Mouse (Mus musculus) CH12.LX (cell line): ENCODE results near the gene Tmem52. TPM values are rescaled to one million over a fixed set of nuclear protein-coding genes. Genes with fewer than 3 reads are reported as not detected.

Experiments used
- DNase-seq: peaks from one replicate; pipeline ENCODE4 v3.0.0-alpha.2; 2013; ENCODE audit errors: extremely low read depth
- H3K27ac ChIP-seq: 2 replicates; pipeline ENCODE4 v1.5.1; 2012; ENCODE audit warnings: low read depth, mild to moderate bottlenecking, control low read depth, moderate library complexity; ENCODE audit not compliant: insufficient read depth
- H3K27me3 ChIP-seq: replicated peaks from 2 replicates; pipeline ENCODE3; 2012; ENCODE audit warnings: inconsistent platforms
- H3K36me3 ChIP-seq, 2 experiments: replicated peaks in 1 of 2; 2 replicates each; pipeline versions ENCODE3 to v1.6.1; 2012; ENCODE audit warnings: inconsistent platforms in 1 of 2, low read length in 1 of 2, mild to moderate bottlenecking in 1 of 2, mixed read lengths in 1 of 2, moderate library complexity in 1 of 2; ENCODE audit not compliant: control insufficient read depth in 1 of 2, insufficient read depth in 1 of 2
- H3K4me1 ChIP-seq, 2 experiments: 2 replicates each; pipeline ENCODE4 v1.6.1; 2012; ENCODE audit warnings: inconsistent platforms in 1 of 2, moderate library complexity in 1 of 2; ENCODE audit not compliant: insufficient read depth in 2 of 2, control insufficient read depth in 1 of 2
- H3K4me2 ChIP-seq: 2 replicates; pipeline ENCODE4 v1.6.1; 2012; ENCODE audit warnings: low read depth, mild to moderate bottlenecking, control low read depth; ENCODE audit not compliant: poor library complexity, insufficient read depth, severe bottlenecking
- H3K4me3 ChIP-seq, 3 experiments: fragments of 150-350 bp in 1 of 3; sonication (generic) in 1 of 3; replicated peaks in 1 of 3; 2 replicates each; pipeline versions ENCODE3 to v1.5.1; 2011 to 2012; ENCODE audit warnings: low read depth in 2 of 3, low read length in 2 of 3, mild to moderate bottlenecking in 2 of 3, moderate library complexity in 2 of 3, control low read depth in 1 of 3, improper control_type of control experiment in 1 of 3, inconsistent platforms in 1 of 3, mixed read lengths in 1 of 3; ENCODE audit not compliant: poor library complexity in 1 of 3
- H3K79me2 ChIP-seq: replicated peaks from 2 replicates; pipeline ENCODE4 v1.6.1; 2012; ENCODE audit warnings: mild to moderate bottlenecking, moderate library complexity; ENCODE audit not compliant: control insufficient read depth, poor library complexity, insufficient read depth, severe bottlenecking; ENCODE audit errors: extremely low read depth
- H3K9ac ChIP-seq: 2 replicates; pipeline ENCODE4 v1.6.1; 2012; ENCODE audit warnings: low read depth, mild to moderate bottlenecking, control low read depth, moderate library complexity; ENCODE audit not compliant: insufficient read depth
- H3K9me3 ChIP-seq: replicated peaks from 2 replicates; pipeline ENCODE3; 2012; ENCODE audit warnings: low read length, inconsistent platforms, mixed read lengths
- BHLHE40 ChIP-seq: IDR thresholded peaks from 2 replicates; pipeline ENCODE4 v1.6.1; 2011; ENCODE audit warnings: mild to moderate bottlenecking, low read depth, low read length, improper control_type of control experiment
- CHD1 ChIP-seq: IDR thresholded peaks from 2 replicates; pipeline ENCODE4 v1.6.1; 2012; ENCODE audit warnings: low read depth, low read length, improper control_type of control experiment, inconsistent platforms
- CHD2 ChIP-seq: IDR thresholded peaks from 2 replicates; pipeline ENCODE4 v1.6.1; 2011; ENCODE audit warnings: low read length, improper control_type of control experiment
- CTCF ChIP-seq, 2 experiments: IDR thresholded peaks in 1 of 2; conservative IDR thresholded peaks in 1 of 2; 2 replicates each; pipeline ENCODE4 v1.5.1; 2011 to 2012; ENCODE audit warnings: low read depth in 2 of 2, low read length in 2 of 2, improper control_type of control experiment in 1 of 2, inconsistent platforms in 1 of 2, mild to moderate bottlenecking in 1 of 2, moderate library complexity in 1 of 2
- E2F4 ChIP-seq: IDR thresholded peaks from 2 replicates; pipeline ENCODE4 v1.6.1; 2011; ENCODE audit warnings: low read depth, low read length, improper control_type of control experiment; ENCODE audit not compliant: insufficient replicate concordance
- ELF1 ChIP-seq: IDR thresholded peaks from 2 replicates; pipeline ENCODE4 v1.6.1; 2014; ENCODE audit warnings: low read depth, mild to moderate bottlenecking, inconsistent platforms, low read length, improper control_type of control experiment
- EP300 ChIP-seq: IDR thresholded peaks from 2 replicates; pipeline ENCODE4 v1.6.1; 2011; ENCODE audit warnings: low read length, improper control_type of control experiment
- ETS1 ChIP-seq: conservative IDR thresholded peaks from 2 replicates; pipeline ENCODE4 v1.6.1; 2012; ENCODE audit warnings: low read depth, mild to moderate bottlenecking, inconsistent platforms, low read length, improper control_type of control experiment, moderate library complexity
- GABPA ChIP-seq: IDR thresholded peaks from 2 replicates; pipeline ENCODE4 v1.6.1; 2012; ENCODE audit warnings: low read depth, low read length, improper control_type of control experiment, inconsistent platforms; ENCODE audit not compliant: insufficient replicate concordance
- HCFC1 ChIP-seq: IDR thresholded peaks from 2 replicates; pipeline ENCODE4 v1.6.1; 2012; ENCODE audit warnings: low read depth, mild to moderate bottlenecking, inconsistent platforms, low read length, improper control_type of control experiment
- JUN ChIP-seq: IDR thresholded peaks from 2 replicates; pipeline ENCODE4 v1.6.1; 2011; ENCODE audit warnings: low read depth, mild to moderate bottlenecking, low read length, improper control_type of control experiment, moderate library complexity; ENCODE audit not compliant: insufficient read depth
- JUND ChIP-seq: conservative IDR thresholded peaks from 2 replicates; pipeline ENCODE4 v1.6.1; 2011; ENCODE audit warnings: low read depth, low read length, improper control_type of control experiment
- KAT2A ChIP-seq: IDR thresholded peaks from 2 replicates; pipeline ENCODE4 v1.6.1; 2012; ENCODE audit warnings: low read length, improper control_type of control experiment, inconsistent platforms; ENCODE audit not compliant: insufficient replicate concordance
- MAFK ChIP-seq: IDR thresholded peaks from 2 replicates; pipeline ENCODE4 v1.6.1; 2011; ENCODE audit warnings: low read length, improper control_type of control experiment; ENCODE audit not compliant: insufficient replicate concordance
- MAZ ChIP-seq: IDR thresholded peaks from 2 replicates; pipeline ENCODE4 v1.6.1; 2012; ENCODE audit warnings: low read depth, mild to moderate bottlenecking, inconsistent platforms, low read length, improper control_type of control experiment, moderate library complexity
- MXI1 ChIP-seq: IDR thresholded peaks from 2 replicates; pipeline ENCODE4 v1.6.1; 2011; ENCODE audit warnings: mild to moderate bottlenecking, low read depth, low read length, improper control_type of control experiment
- MYC ChIP-seq: IDR thresholded peaks from 2 replicates; pipeline ENCODE4 v1.6.1; 2011; ENCODE audit warnings: low read depth, mild to moderate bottlenecking, improper control_type of control experiment, low read length
- NELFE ChIP-seq: IDR thresholded peaks from 2 replicates; pipeline ENCODE4 v1.6.1; 2011; ENCODE audit warnings: low read depth, low read length, improper control_type of control experiment
- PAX5 ChIP-seq: IDR thresholded peaks from 2 replicates; pipeline ENCODE4 v1.6.1; 2012; ENCODE audit warnings: low read length, inconsistent platforms, mixed read lengths
- POLR2A ChIP-seq: IDR thresholded peaks from 2 replicates; pipeline ENCODE4 v1.6.1; 2011; ENCODE audit warnings: low read depth, mild to moderate bottlenecking, improper control_type of control experiment, low read length
- RAD21 ChIP-seq: IDR thresholded peaks from 2 replicates; pipeline ENCODE4 v1.6.1; 2011; ENCODE audit warnings: low read depth, mild to moderate bottlenecking, low read length, improper control_type of control experiment, moderate library complexity
- RCOR1 ChIP-seq: conservative IDR thresholded peaks from 2 replicates; pipeline ENCODE4 v1.6.1; 2012; ENCODE audit warnings: low read depth, mild to moderate bottlenecking, inconsistent platforms, low read length, improper control_type of control experiment
- SIN3A ChIP-seq: IDR thresholded peaks from 2 replicates; pipeline ENCODE4 v1.6.1; 2012; ENCODE audit warnings: low read length, improper control_type of control experiment, inconsistent platforms
- SMC3 ChIP-seq: IDR thresholded peaks from 2 replicates; pipeline ENCODE4 v1.6.1; 2011; ENCODE audit warnings: low read depth, low read length, improper control_type of control experiment
- TBP ChIP-seq: conservative IDR thresholded peaks from 2 replicates; pipeline ENCODE4 v1.6.1; 2011; ENCODE audit warnings: low read depth, low read length, improper control_type of control experiment
- USF2 ChIP-seq: conservative IDR thresholded peaks from 2 replicates; pipeline ENCODE4 v1.6.1; 2011; ENCODE audit warnings: low read depth, low read length, improper control_type of control experiment
- ZKSCAN1 ChIP-seq: IDR thresholded peaks from 2 replicates; pipeline ENCODE4 v1.6.1; 2012; ENCODE audit warnings: low read depth, inconsistent platforms, low read length, improper control_type of control experiment, borderline replicate concordance
- ZMIZ1 ChIP-seq: IDR thresholded peaks from 2 replicates; pipeline ENCODE4 v1.6.1; 2012; ENCODE audit warnings: low read depth, mild to moderate bottlenecking, inconsistent platforms, low read length, improper control_type of control experiment
- ZNF384 ChIP-seq: IDR thresholded peaks from 2 replicates; pipeline ENCODE4 v1.6.1; 2012; ENCODE audit warnings: low read depth, low read length, improper control_type of control experiment, inconsistent platforms
- dilution Hi-C: fragments of 300-500 bp; cut with MboI; formaldehyde crosslinking; loops from 2 replicates; pipeline ENCODE4 v1.14.3; 2020; ENCODE audit warnings: low sequenced_read_pairs; ENCODE audit not compliant: extremely low pct_unique_long_range_greater_than_20kb, extremely low pct_ligation_motif_present
- in situ Hi-C: fragments of 300-500 bp; cut with MboI; formaldehyde crosslinking; loops from 3 replicates; pipeline ENCODE4 v1.14.3; 2019; ENCODE audit warnings: low sequenced_read_pairs, low pct_ligation_motif_present, low pct_unique_long_range_greater_than_20kb, mixed read lengths
- polyA plus RNA-seq: library from polyadenylated mRNA; unstranded; fragments of >175 nt; gene quantifications from 2 replicates; pipeline ENCODE4 v1.2.1, GENCODE M21; 2012; ENCODE audit warnings: low read depth; ENCODE audit not compliant: insufficient read length
- total RNA-seq, 2 experiments: library from RNA; depleted of rRNA; stranded (reverse); fragments of 300-350 nt in 1 of 2; fragments of >200 nt in 1 of 2; gene quantifications; 2 replicates each; pipeline ENCODE4 v1.2.3; 2012 to 2014

The Tmem52 gene
- total and polyA plus RNA-seq, 3 experiments, result 0.34 to 0.59 TPM; not detected in 1

DNA sequence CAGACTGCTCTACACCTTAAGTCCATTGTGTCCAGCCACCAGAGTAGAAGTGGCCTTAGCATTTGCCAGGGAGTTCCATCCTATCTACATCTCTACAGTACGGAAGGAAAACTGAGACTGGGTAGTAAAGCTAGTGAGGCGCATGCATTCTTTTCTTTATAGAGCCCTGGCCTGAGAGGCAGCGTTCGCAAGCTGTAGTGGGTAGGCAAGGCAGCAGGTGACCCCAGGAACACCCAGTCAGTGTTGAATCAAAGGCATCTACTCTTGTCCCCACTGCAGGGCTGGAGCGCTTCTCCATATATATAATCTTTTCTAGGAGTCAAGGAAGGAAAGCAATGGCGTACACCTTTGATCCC is 13.2 kb downstream of the Tmem52 start:
- dilution Hi-C loops, result no loop called here
- Histone ChIP-seq H3K9ac (peak overlapping the region; percentile 77), H3K27me3 (no peaks in the 10 kb centered on the region), H3K4me2 (peak overlapping the region; percentile 63), H3K27ac (peak overlapping the region; percentile 97), H3K36me3 (no peaks in the 10 kb centered on the region), H3K9me3 (no peaks in the 10 kb centered on the region), H3K79me2 (no peaks in the 10 kb centered on the region), H3K4me3 (peak overlapping the region in 2 of 3 experiments; percentile 23 to 42), H3K4me1 (peaks cover 25 to 56% of the 10 kb centered on the region in 2 experiments)
- no peak for DNase-seq
- no peak for TF ChIP-seq SMC3
- no peak for TF ChIP-seq KAT2A
- TF ChIP-seq E2F4, result no peak
- TF ChIP-seq SIN3A, result no peak
- TF ChIP-seq CHD1, result no peak
- TF ChIP-seq POLR2A, result no peak
- TF ChIP-seq ELF1, result no peak
- TF ChIP-seq MAFK, result no peak
- in situ Hi-C loops, result loop anchor here (5.0 to 10.0 kb wide), 2 partner anchors 85 to 213 kb away; partner anchors contain the start of gene Fndc10

DNA sequence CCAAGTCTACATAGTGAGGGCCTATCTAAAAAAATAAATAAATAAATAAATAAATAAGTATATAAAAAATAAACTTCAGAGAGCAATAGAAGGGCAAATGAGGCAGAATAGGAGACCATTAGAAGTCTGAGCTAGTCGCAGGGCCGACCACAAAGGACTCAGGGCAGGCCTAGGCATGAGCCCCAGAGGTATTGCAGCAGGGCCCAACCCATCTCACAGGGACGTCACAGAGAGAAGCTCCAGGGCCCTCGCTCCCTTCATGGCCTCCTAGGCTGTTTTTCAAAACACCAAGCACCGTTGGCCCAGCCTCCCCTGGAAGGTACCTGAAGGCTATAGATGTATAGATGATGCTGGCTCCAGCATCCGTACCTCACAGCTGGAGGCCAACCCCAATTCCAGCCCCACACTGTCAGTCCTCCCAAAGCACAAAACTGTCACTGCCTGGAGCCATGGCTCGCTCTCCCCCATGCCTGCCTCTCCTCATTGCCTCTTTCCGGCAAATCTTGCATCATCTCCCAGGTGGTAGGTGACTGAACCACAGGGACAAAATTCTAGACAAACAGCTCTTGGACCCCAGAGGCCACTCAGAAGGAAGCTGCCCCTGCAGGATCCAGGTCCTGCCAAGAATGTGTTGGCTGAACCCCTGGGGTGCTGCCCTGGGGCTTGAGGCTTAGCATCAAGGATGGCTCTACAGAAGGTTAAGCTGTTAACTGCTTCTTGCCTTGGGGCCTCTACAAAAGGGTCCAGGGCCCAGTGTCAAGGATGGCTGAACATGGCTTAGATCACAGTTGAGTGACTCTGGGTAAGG is 14.0 kb downstream of the Tmem52 start:
- Histone ChIP-seq H3K9me3 (no peaks in the 10 kb centered on the region), H3K36me3 (no peaks in the 10 kb centered on the region), H3K4me2 (peak overlapping the region; percentile 63), H3K27ac (peak overlapping the region; percentile 97), H3K4me1 (peaks cover 34 to 65% of the 10 kb centered on the region in 2 experiments), H3K79me2 (no peaks in the 10 kb centered on the region), H3K27me3 (no peaks in the 10 kb centered on the region), H3K4me3 (peak overlapping the region in 1 of 3 experiments; percentile 28), H3K9ac (peak overlapping the region; percentile 77)
- peak; percentile 79 for DNase-seq
- in situ Hi-C loops, result loop anchor here (5.0 to 10.0 kb wide), 2 partner anchors 84 to 212 kb away; partner anchors contain the start of gene Fndc10
- dilution Hi-C loops, result no loop called here
- peak; percentile 38 for TF ChIP-seq ELF1
- no peak for TF ChIP-seq GABPA
- peak; percentile 70; the same call in 1 of the 2 replicates for TF ChIP-seq MAZ
- no peak for TF ChIP-seq PAX5
- 0 out of 2 replicates have a peak, but pooled peaks have one; percentile 43 for TF ChIP-seq CHD2
- TF ChIP-seq MXI1, result peak; percentile 75
- TF ChIP-seq E2F4, result no peak
- TF ChIP-seq BHLHE40, result no peak; the same call in 1 of the 2 replicates
- peak; percentile 62 for TF ChIP-seq ETS1
- no peak for TF ChIP-seq RAD21
- TF ChIP-seq ZMIZ1, result no peak; the same call in 1 of the 2 replicates
- no peak for TF ChIP-seq ZKSCAN1
- TF ChIP-seq TBP, result 0 out of 2 replicates have a peak, but pooled peaks have one; percentile 16
- TF ChIP-seq ZNF384, result no peak
- TF ChIP-seq HCFC1, result 0 out of 2 replicates have a peak, but pooled peaks have one; percentile 11
- TF ChIP-seq KAT2A, result 0 out of 2 replicates have a peak, but pooled peaks have one; percentile 56
- TF ChIP-seq JUND, result peak; percentile 45; the same call in 1 of the 2 replicates
- peak; percentile 35; the same call in 1 of the 2 replicates for TF ChIP-seq EP300
- TF ChIP-seq NELFE, result peak; percentile 54
- TF ChIP-seq RCOR1, result 0 out of 2 replicates have a peak, but pooled peaks have one; percentile 28
- no peak for TF ChIP-seq MAFK
- TF ChIP-seq MYC, result peak; percentile 62; the same call in 1 of the 2 replicates
- no peak for TF ChIP-seq JUN
- no peak for TF ChIP-seq CTCF (conservative IDR thresholded peaks at IDR 0.05 in 1 of 2, IDR thresholded peaks at IDR 0.05 in 1 of 2; ENCODE audit: low read depth in 2 of 2, low read length in 2 of 2)
- no peak for TF ChIP-seq POLR2A
- no peak for TF ChIP-seq USF2
